In genomic region chr4:130341691-130342090, GRCm38 (mm10) we compare ENCODE assay signal across 8 mouse cellular contexts. TPM values are rescaled to one million over a fixed set of nuclear protein-coding genes. Genes with fewer than 3 reads are reported as not detected.
DNase-seq lines count a peak whose midpoint lies in the region; ATAC-seq and TF ChIP-seq lines count a peak whose summit lies in the region.

No protein-coding gene starts in this region.

- no peak for TF ChIP-seq EP300 in liver, postnatal 0 days (IDR thresholded peaks at IDR 0.05; ENCODE audit: low read depth)

- H3K9ac ChIP-seq in liver, postnatal 0 days (replicated peaks), result no peak overlapping the region

- TF ChIP-seq POLR2A in small intestine, adult 2 months (IDR thresholded peaks at IDR 0.05; ENCODE audit: low read depth, low read length), result no peak

- H3K27me3 ChIP-seq in liver, postnatal 0 days (ENCODE audit: insufficient read depth, low read length), result no peaks in the 10 kb centered on the region
- H3K27me3 ChIP-seq in small intestine, adult 2 months (ENCODE audit: control insufficient read depth, insufficient read depth, low read length), result no peaks in the 10 kb centered on the region

- H3K4me3 ChIP-seq in gastrocnemius, adult 2 months, result no peak overlapping the region
- H3K4me3 ChIP-seq in liver, postnatal 0 days (ENCODE audit: low read depth, low read length), result no peak overlapping the region
- H3K4me3 ChIP-seq in small intestine, adult 2 months (ENCODE audit: low read depth, low read length), result no peak overlapping the region

- no peak overlapping the region for H3K27ac ChIP-seq in gastrocnemius, adult 2 months
- no peak overlapping the region for H3K27ac ChIP-seq in liver, postnatal 0 days (ENCODE audit: low read depth)
- no peak overlapping the region for H3K27ac ChIP-seq in small intestine, adult 2 months (ENCODE audit: insufficient read depth, low read depth, low read length)

- DNase-seq in gastrocnemius, adult 2 months, result peak; percentile 45
- no peak for DNase-seq in gastrocnemius, adult 8-10 months (ENCODE audit: low spot score in 2 of 2)
- peak; percentile 81 for DNase-seq in 416B (ENCODE audit: low read depth)
- peak; percentile 72 for DNase-seq in adrenal gland, postnatal 10 days
- peak; percentile 44 for DNase-seq in embryo, embryonic 11.5 days (ENCODE audit: low read depth, low spot score)
- peak; percentile 37 for DNase-seq in kidney, adult 18-20 months
- DNase-seq in liver, postnatal 0 days, result peak; percentile 65

- no peaks in the 10 kb centered on the region for H3K9me3 ChIP-seq in liver, postnatal 0 days (ENCODE audit: low read length)

- H3K4me1 ChIP-seq in liver, postnatal 0 days (ENCODE audit: insufficient read depth), result no peaks in the 10 kb centered on the region
- H3K4me1 ChIP-seq in small intestine, adult 2 months (ENCODE audit: control insufficient read depth, insufficient read depth, insufficient read length, low read length), result no peaks in the 10 kb centered on the region

- no peak for ATAC-seq in liver, postnatal 0 days

- H3K4me2 ChIP-seq in liver, postnatal 0 days (ENCODE audit: low read depth, low read length), result no peak overlapping the region

- H3K36me3 ChIP-seq in liver, postnatal 0 days (replicated peaks; ENCODE audit: insufficient read depth, low read length), result peaks cover 13% of the 10 kb centered on the region
- peaks cover 19% of the 10 kb centered on the region for H3K36me3 ChIP-seq in small intestine, adult 2 months (ENCODE audit: control insufficient read depth, insufficient read depth, low read length)

- intact Hi-C loops in gastrocnemius, adult 2 months (cut with DNase I), result loop anchor here (1.0 to 5.0 kb wide), 2 partner anchors 190 to 206 kb away; no protein-coding TSS in a partner anchor

- 27% methylated on average over 4 of the region's 4 CpGs for WGBS in liver, postnatal 0 days (ENCODE audit: insufficient replicate concordance)
- WGBS in small intestine, adult 2 months, result 21% methylated on average over 4 of the region's 4 CpGs

- peak; percentile 86 for TF ChIP-seq CTCF in gastrocnemius, adult 2 months (IDR thresholded peaks at IDR 0.05)
- TF ChIP-seq CTCF in liver, postnatal 0 days (IDR thresholded peaks at IDR 0.05; ENCODE audit: low read depth), result peak; percentile 89
- peak; percentile 13; the same call in 1 of the 2 replicates for TF ChIP-seq CTCF in small intestine, adult 2 months (IDR thresholded peaks at IDR 0.05; ENCODE audit: extremely low read depth, insufficient read length, insufficient replicate concordance, low read depth, low read length)

RNA-seq across cellular contexts. Expression of gene Zcchc17, which starts 18.1 kb away (rescaled TPM):
- total RNA-seq in gastrocnemius, adult 2 months (2021), result 10 to 100 TPM; 38.4 to 47.3 TPM
- 10 to 100 TPM; 33.9 to 46.4 (median 43.9) TPM for total RNA-seq in gastrocnemius, adult 8-10 months (2022)
- total RNA-seq in adrenal gland, postnatal 10 days (2021), result 10 to 100 TPM; 35.5 to 38.7 TPM
- polyA plus RNA-seq in liver, postnatal 0 days (2015; fragmentation: Nextera tagmentation; extraction: Ambion mirVana), result 26.3 and 27.5 TPM in 2 replicates
- 7.9 and 17.1 TPM in 2 replicates for polyA plus RNA-seq in small intestine, adult 2 months (2012; rRNA removed)

RNA-seq across cellular contexts. Expression of gene Snrnp40, which starts 18.2 kb away (rescaled TPM):
- 10 to 100 TPM in 1 of 2 experiments, 1 to 10 TPM in 1; 9.5 to 13.0 TPM for total RNA-seq in gastrocnemius, adult 2 months (2021)
- total RNA-seq in gastrocnemius, adult 8-10 months (2022), result 10 to 100 TPM; 10.9 to 14.5 (median 12.6) TPM
- 10 to 100 TPM; 35.3 to 39.0 TPM for total RNA-seq in adrenal gland, postnatal 10 days (2021)
- polyA plus RNA-seq in liver, postnatal 0 days (2015; fragmentation: Nextera tagmentation; extraction: Ambion mirVana), result 37.7 and 39.9 TPM in 2 replicates
- 15.3 and 21.1 TPM in 2 replicates for polyA plus RNA-seq in small intestine, adult 2 months (2012; rRNA removed)

RNA-seq across cellular contexts. Expression of gene Gm10570, which starts 33.2 kb away (rescaled TPM):
- under 1 TPM in 1 of 2 experiments, not detected in 1; 0.54 TPM for total RNA-seq in gastrocnemius, adult 2 months (2021)
- under 1 TPM in 1 of 4 experiments, not detected in 3; 0.92 TPM for total RNA-seq in gastrocnemius, adult 8-10 months (2022)
- 1 to 10 TPM in 1 of 2 experiments, not detected in 1; 1.3 TPM for total RNA-seq in adrenal gland, postnatal 10 days (2021)
- polyA plus RNA-seq in liver, postnatal 0 days (2015; fragmentation: Nextera tagmentation; extraction: Ambion mirVana), result not detected in 2 replicates
- polyA plus RNA-seq in small intestine, adult 2 months (2012; rRNA removed), result 0.27 TPM in 1 of 2 replicates, not detected in the other

RNA-seq across cellular contexts. Expression of gene Fabp3, which starts 33.3 kb away (rescaled TPM):
- total RNA-seq in gastrocnemius, adult 2 months (2021), result 1,000 to 10,000 TPM in 1 of 2 experiments, 100 to 1,000 TPM in 1; 551 to 1,329 TPM
- 1,000 to 10,000 TPM in 1 of 4 experiments, 100 to 1,000 TPM in 3; 564 to 1,027 (median 619) TPM for total RNA-seq in gastrocnemius, adult 8-10 months (2022)
- 100 to 1,000 TPM; 110 to 422 TPM for total RNA-seq in adrenal gland, postnatal 10 days (2021)
- polyA plus RNA-seq in liver, postnatal 0 days (2015; fragmentation: Nextera tagmentation; extraction: Ambion mirVana), result 1.3 and 26.0 TPM in 2 replicates
- polyA plus RNA-seq in small intestine, adult 2 months (2012; rRNA removed), result 0.71 and 0.72 TPM in 2 replicates

Comparison
In these comparisons a context has a peak if more than half of its experiments do, and no peak if none do; other contexts are left out.
1. DNase-seq: peak in gastrocnemius, adult 2 months (single experiment), 416B (single experiment), adrenal gland, postnatal 10 days (single experiment), embryo, embryonic 11.5 days (single experiment), kidney, adult 18-20 months (single experiment) and liver, postnatal 0 days (single experiment); none in gastrocnemius, adult 8-10 months (0 of 2).
2. CTCF ChIP-seq: peak in every context shown above with its lines; median percentile 89 in liver, postnatal 0 days; 86 in gastrocnemius, adult 2 months; 13 in small intestine, adult 2 months.